Mouse (Mus musculus): Measurements from ENCODE around the gene Iqcm. TPM values are rescaled to one million over a fixed set of nuclear protein-coding genes. Genes with fewer than 3 reads are reported as not detected.

Iqcm gene
- polyA plus RNA-seq, 1 experiment from 2014 or later = not detected

DNA sequence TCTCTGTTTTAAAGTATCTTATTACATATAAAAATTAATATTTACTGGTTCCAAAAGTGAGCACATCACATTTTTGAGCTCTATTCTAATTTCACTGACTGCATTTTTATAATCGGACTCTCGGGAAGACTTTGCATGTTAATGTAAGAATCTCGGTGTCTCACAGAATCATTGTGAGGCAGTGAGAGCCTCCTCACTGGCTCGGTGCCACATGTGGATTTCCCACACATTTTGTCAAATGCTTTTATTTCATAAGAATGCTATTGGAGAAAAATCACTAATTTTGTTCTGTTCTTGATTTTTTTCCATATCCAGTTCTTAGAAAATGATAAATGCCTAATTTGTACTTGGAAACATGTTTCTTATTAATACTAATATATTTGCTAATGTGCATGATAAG is 570.0 kb downstream of the Iqcm start:
- Histone ChIP-seq H3K9ac (ENCODE audit: low read length) (no peak overlapping the region), H3K27ac (ENCODE audit: low read length) (no peak overlapping the region), H3K27me3 (ENCODE audit: control insufficient read depth, insufficient read depth, low read length) (no peaks in the 10 kb centered on the region), H3K4me2 (ENCODE audit: low read depth, low read length) (no peak overlapping the region), H3K9me3 (replicated peaks; ENCODE audit: control insufficient read depth, low read length) (no peaks in the 10 kb centered on the region), H3K4me1 (ENCODE audit: control insufficient read depth, insufficient read depth, low read length) (no peaks in the 10 kb centered on the region), H3K36me3 (ENCODE audit: control insufficient read depth, insufficient read depth, low read length) (no peaks in the 10 kb centered on the region), H3K4me3 (replicated peaks; ENCODE audit: low read length) (no peak overlapping the region)
- ATAC-seq (ENCODE audit: insufficient read depth, low FRiP score) = no peak
- 78% methylated on average over 4 of the region's 4 CpGs for WGBS

Other genes starting within 250 kb of the Iqcm start
- gene Rasd2, start 234.8 kb upstream of the Iqcm start, polyA plus RNA-seq (2015; fragmentation: Nextera tagmentation; extraction: Ambion mirVana) = 0.80 and 1.1 TPM in 2 replicates
- gene Gm10358, start 42.1 kb upstream of the Iqcm start, polyA plus RNA-seq (2015; fragmentation: Nextera tagmentation; extraction: Ambion mirVana) = 0.22 and 0.39 TPM in 2 replicates

Data from stomach, embryonic 16.5 days (tissue).